Mouse (Mus musculus): ENCODE data around the gene Defb39.

The Defb39 gene

DNA sequence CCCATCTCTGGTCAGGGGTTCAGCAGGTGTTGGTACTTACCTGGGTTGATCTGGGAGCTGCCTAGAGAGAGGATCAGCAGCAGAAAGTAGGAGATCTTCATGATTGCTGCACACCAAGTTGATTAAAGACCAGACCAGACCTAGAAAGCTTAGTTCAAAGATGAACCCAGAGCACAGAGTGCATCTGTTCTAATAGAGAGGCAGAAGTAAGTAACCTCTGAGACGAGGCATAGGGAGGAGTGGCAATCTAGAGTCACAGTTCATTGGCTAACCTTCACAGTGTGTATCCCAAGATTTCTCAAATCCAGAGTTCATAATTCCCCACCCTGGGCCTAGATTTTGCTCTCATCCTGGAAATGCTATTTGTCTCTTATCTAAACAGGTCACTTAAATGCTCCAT is at the start of gene Defb39:
Defb39 (minus strand) TSS at position 101 of the 400 bp plus-strand sequence.
- DNase-seq: no peak

DNA sequence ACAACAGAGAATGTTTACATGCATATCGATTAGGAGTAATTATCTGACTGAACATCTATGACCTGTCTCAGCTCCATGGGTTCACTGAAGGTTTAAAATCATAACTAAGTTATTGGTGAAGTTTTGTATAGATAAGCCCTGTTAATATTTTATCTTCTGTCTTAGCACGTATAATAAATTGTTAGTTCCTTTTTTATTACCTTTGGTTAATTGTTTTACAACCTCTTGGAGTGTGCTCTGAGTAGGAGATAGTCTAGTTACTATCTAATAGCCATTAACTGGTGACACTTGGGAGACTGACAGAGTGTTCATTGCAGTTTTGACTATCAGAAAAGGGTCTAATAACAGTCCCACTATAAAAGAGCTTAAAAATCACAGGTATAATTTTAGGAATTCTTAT is 1.4 kb upstream of the Defb39 start:
- DNase-seq: no peak

DNA sequence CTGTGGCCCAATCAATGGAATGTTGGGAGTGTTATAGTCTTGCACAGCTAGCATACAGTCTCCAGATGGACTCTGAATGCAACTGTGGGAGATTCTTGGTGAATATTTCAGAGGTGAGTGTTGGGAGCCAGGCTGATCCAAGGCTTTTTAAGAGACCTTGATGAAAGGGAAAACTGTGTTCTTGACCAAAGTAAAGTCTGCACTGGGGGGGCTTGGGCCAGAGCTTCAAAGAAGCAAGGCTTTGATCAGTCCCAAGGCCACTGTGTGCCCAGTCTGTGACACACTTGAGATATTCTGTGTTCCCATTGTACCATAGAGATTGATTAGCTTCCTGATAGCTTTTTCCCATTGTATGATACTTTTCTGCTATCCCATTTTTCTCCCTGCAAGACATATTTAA is 1.7 kb downstream of the Defb39 start:
- DNase-seq: no peak

DNA sequence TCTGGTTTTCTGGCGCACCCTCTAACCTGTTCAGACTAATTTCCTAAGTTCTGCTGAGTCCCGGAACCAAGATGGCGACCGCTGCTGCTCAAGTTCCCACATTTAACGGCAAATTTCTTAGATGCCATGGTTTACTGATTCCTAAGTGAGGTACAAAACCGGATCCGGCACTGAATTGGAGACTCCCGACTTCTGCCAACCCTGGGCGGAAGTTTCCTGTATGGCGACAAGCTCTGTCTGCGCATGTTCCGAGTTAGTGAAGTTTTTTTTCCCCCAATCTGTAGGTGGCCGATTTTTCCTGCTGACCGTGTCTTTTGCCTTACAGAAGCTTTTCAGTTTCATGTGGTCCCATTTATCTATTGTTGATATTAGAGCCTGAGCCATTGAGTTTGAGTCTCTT is 19.4 kb downstream of the Defb39 start:
- no peak for DNase-seq

DNA sequence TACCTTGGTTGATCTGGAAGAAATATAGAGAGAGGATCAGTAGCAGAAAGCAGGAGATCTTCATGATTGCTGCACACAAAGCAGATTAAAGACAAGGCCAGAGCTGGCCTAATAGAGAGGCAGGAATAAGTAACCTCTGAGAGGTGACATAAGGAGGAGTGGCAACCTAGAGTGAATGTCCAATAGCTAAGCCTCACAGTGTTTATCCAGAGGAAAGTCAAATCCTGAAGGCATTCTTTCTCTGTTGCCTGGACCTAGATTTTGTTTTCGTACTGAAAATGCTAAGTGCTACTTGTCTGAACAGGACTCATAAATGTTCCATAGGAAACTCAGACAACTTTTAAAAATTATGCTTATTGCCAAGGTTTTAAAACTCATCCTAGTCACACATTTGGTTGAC is 38.1 kb downstream of the Defb39 start, which contains the start of gene Defb38:
Defb38 (minus strand) TSS at position 101 of the 400 bp plus-strand sequence.
- DNase-seq: no peak

All from lung, adult 18-20 months (tissue).